Comparison of ENCODE assay signal across 46 mouse cellular contexts in genomic region chr5:90515561-90515960, GRCm38 (mm10). TPM values are rescaled to one million over a fixed set of nuclear protein-coding genes. Genes with fewer than 3 reads are reported as not detected.
"Had no signal": no experiment of that assay in that cellular context is flagged by ENCODE, and none has a peak within 500 bp of the region (broad histone marks: within the 10 kb centered on the region; RNA-seq: fewer than 3 reads in every experiment).

No protein-coding gene starts in this region.

- H3K4me3 ChIP-seq: left cerebral cortex, adult 2 months; limb, embryonic 10.5 days; limb, embryonic 12.5 days; limb, embryonic 13.5 days; limb, embryonic 15.5 days; liver, embryonic 12.5 days; liver, embryonic 13.5 days; liver, embryonic 15.5 days; lung, embryonic 15.5 days; megakaryocyte, embryonic 14.5 days; midbrain, embryonic 10.5 days; midbrain, embryonic 12.5 days; midbrain, embryonic 13.5 days; midbrain, embryonic 15.5 days; myocyte; neural tube, embryonic 12.5 days had no signal

- H3K9me3 ChIP-seq: limb, embryonic 10.5 days; limb, embryonic 12.5 days; limb, embryonic 13.5 days; limb, embryonic 15.5 days; liver, embryonic 12.5 days; liver, embryonic 13.5 days; liver, embryonic 15.5 days; lung, embryonic 15.5 days; megakaryocyte, embryonic 14.5 days; midbrain, embryonic 10.5 days; midbrain, embryonic 12.5 days; midbrain, embryonic 13.5 days; midbrain, embryonic 15.5 days; neural tube, embryonic 12.5 days had no signal

- H3K9ac ChIP-seq: limb, embryonic 12.5 days; limb, embryonic 13.5 days; limb, embryonic 15.5 days; liver, embryonic 12.5 days; liver, embryonic 13.5 days; liver, embryonic 14.5 days; liver, embryonic 15.5 days; liver, postnatal 0 days; lung, embryonic 14.5 days; lung, embryonic 15.5 days; midbrain, embryonic 12.5 days; midbrain, embryonic 13.5 days; midbrain, embryonic 15.5 days; neural tube, embryonic 12.5 days had no signal

- H3K36me3 ChIP-seq: limb, embryonic 10.5 days; limb, embryonic 12.5 days; limb, embryonic 13.5 days; limb, embryonic 15.5 days; liver, embryonic 12.5 days; liver, embryonic 13.5 days; liver, embryonic 15.5 days; lung, embryonic 15.5 days; midbrain, embryonic 10.5 days; midbrain, embryonic 12.5 days; midbrain, embryonic 13.5 days; midbrain, embryonic 15.5 days; neural tube, embryonic 12.5 days had no signal

- H3K4me2 ChIP-seq: limb, embryonic 12.5 days; limb, embryonic 13.5 days; limb, embryonic 15.5 days; liver, embryonic 11.5 days; liver, embryonic 12.5 days; liver, embryonic 13.5 days; liver, embryonic 15.5 days; lung, embryonic 14.5 days; lung, embryonic 15.5 days; midbrain, embryonic 11.5 days; midbrain, embryonic 12.5 days; midbrain, embryonic 13.5 days; midbrain, embryonic 15.5 days; neural tube, embryonic 12.5 days had no signal

- H3K27ac ChIP-seq: left cerebral cortex, adult 2 months; limb, embryonic 10.5 days; limb, embryonic 12.5 days; limb, embryonic 13.5 days; limb, embryonic 15.5 days; liver, embryonic 12.5 days; liver, embryonic 13.5 days; liver, embryonic 14.5 days; liver, embryonic 15.5 days; lung, embryonic 15.5 days; macrophage; midbrain, embryonic 10.5 days; midbrain, embryonic 12.5 days; midbrain, embryonic 13.5 days; midbrain, embryonic 15.5 days; neural tube, embryonic 12.5 days had no signal

- H3K4me1 ChIP-seq: limb, embryonic 10.5 days; limb, embryonic 12.5 days; limb, embryonic 13.5 days; limb, embryonic 15.5 days; liver, embryonic 12.5 days; liver, embryonic 13.5 days; liver, embryonic 15.5 days; lung, embryonic 15.5 days; megakaryocyte, embryonic 14.5 days; midbrain, embryonic 10.5 days; midbrain, embryonic 12.5 days; midbrain, embryonic 13.5 days; midbrain, embryonic 15.5 days; neural tube, embryonic 12.5 days had no signal

- ATAC-seq: liver, embryonic 12.5 days; liver, postnatal 0 days; lung, postnatal 0 days; midbrain, embryonic 13.5 days; midbrain, embryonic 15.5 days; midbrain, embryonic 16.5 days had no signal

- DNase-seq: left cerebral cortex, postnatal 4 days; liver, embryonic 13.5 days; liver, postnatal 0 days; lung, adult 18-20 months; lung, adult 2 months; lung, embryonic 14.5 days; lung, postnatal 10 days; lung, postnatal 14 days; lung, postnatal 36 days; lung, postnatal 4 days; midbrain, embryonic 14.5 days had no signal

- H3K27me3 ChIP-seq: limb, embryonic 12.5 days; limb, embryonic 13.5 days; limb, embryonic 15.5 days; liver, embryonic 12.5 days; liver, embryonic 13.5 days; liver, embryonic 15.5 days; lung, embryonic 15.5 days; midbrain, embryonic 12.5 days; midbrain, embryonic 13.5 days; midbrain, embryonic 15.5 days; neural tube, embryonic 12.5 days had no signal

RNA-seq across cellular contexts. Expression of gene Afm, which starts 3.2 kb away (rescaled TPM):
- total RNA-seq: left cerebral cortex, adult 2 months; left cerebral cortex, adult 8-10 months; left cerebral cortex, postnatal 10 days; left cerebral cortex, postnatal 14 days; left cerebral cortex, postnatal 25 days; left cerebral cortex, postnatal 36 days; left cerebral cortex, postnatal 4 days; megakaryocyte progenitor cell, adult 5-6 weeks; megakaryocyte, adult 5-6 weeks; megakaryocyte-erythroid progenitor cell, adult 5-6 weeks; midbrain, postnatal 0 days; monocyte, adult 5-6 weeks had no signal
- polyA plus RNA-seq: limb, embryonic 10.5 days; limb, embryonic 11.5 days; limb, embryonic 12.5 days; limb, embryonic 13.5 days; limb, embryonic 14.5 days; limb, embryonic 15.5 days; lung, adult 2 months; lung, embryonic 14.5 days; lung, embryonic 16.5 days; lung, postnatal 0 days; macrophage; midbrain, embryonic 10.5 days; midbrain, embryonic 11.5 days; midbrain, embryonic 12.5 days; midbrain, embryonic 13.5 days; midbrain, embryonic 14.5 days; midbrain, embryonic 15.5 days; midbrain, embryonic 16.5 days; midbrain, postnatal 0 days; myocyte; neural tube, embryonic 11.5 days; neural tube, embryonic 12.5 days had no signal

RNA-seq across cellular contexts. Expression of gene Afp, which starts 25.0 kb away (rescaled TPM):
- total RNA-seq: left cerebral cortex, postnatal 14 days; left cerebral cortex, postnatal 25 days; left cerebral cortex, postnatal 36 days; megakaryocyte, adult 5-6 weeks; megakaryocyte-erythroid progenitor cell, adult 5-6 weeks; midbrain, postnatal 0 days; monocyte, adult 5-6 weeks had no signal
- polyA plus RNA-seq: midbrain, embryonic 11.5 days; midbrain, embryonic 14.5 days had no signal

RNA-seq across cellular contexts. Expression of gene 5830473C10Rik, which starts 45.3 kb away (rescaled TPM):
- total RNA-seq: megakaryocyte progenitor cell, adult 5-6 weeks; megakaryocyte, adult 5-6 weeks; megakaryocyte-erythroid progenitor cell, adult 5-6 weeks; midbrain, postnatal 0 days; monocyte, adult 5-6 weeks had no signal
- polyA plus RNA-seq: limb, embryonic 10.5 days; limb, embryonic 11.5 days; limb, embryonic 12.5 days; limb, embryonic 15.5 days; lung, adult 2 months; lung, postnatal 0 days; macrophage; midbrain, embryonic 10.5 days; midbrain, embryonic 11.5 days; midbrain, embryonic 12.5 days; midbrain, embryonic 13.5 days; midbrain, embryonic 14.5 days; midbrain, embryonic 16.5 days; myocyte; neural tube, embryonic 11.5 days; neural tube, embryonic 12.5 days had no signal

RNA-seq across cellular contexts. Expression of gene Alb, which starts 54.9 kb away (rescaled TPM):
- total RNA-seq: left cerebral cortex, adult 2 months; left cerebral cortex, postnatal 25 days; left cerebral cortex, postnatal 36 days; megakaryocyte progenitor cell, adult 5-6 weeks; megakaryocyte, adult 5-6 weeks; megakaryocyte-erythroid progenitor cell, adult 5-6 weeks; monocyte, adult 5-6 weeks had no signal
- polyA plus RNA-seq: limb, embryonic 10.5 days; macrophage; midbrain, embryonic 10.5 days; midbrain, embryonic 11.5 days; midbrain, embryonic 12.5 days; midbrain, embryonic 14.5 days; midbrain, embryonic 16.5 days; myocyte had no signal
